Mouse (Mus musculus): ENCODE measurements around the gene Tomm7. TPM values are rescaled to one million over a fixed set of nuclear protein-coding genes. Genes with fewer than 3 reads are reported as not detected.
"Not testable (repeated sequence)": the region's sequence is repeated elsewhere in the genome, so short reads cannot be mapped to it uniquely, and the experiment has no call there.

Tomm7 gene
- polyA plus RNA-seq, 1 experiment from 2014 or later: 97.7 TPM

DNA sequence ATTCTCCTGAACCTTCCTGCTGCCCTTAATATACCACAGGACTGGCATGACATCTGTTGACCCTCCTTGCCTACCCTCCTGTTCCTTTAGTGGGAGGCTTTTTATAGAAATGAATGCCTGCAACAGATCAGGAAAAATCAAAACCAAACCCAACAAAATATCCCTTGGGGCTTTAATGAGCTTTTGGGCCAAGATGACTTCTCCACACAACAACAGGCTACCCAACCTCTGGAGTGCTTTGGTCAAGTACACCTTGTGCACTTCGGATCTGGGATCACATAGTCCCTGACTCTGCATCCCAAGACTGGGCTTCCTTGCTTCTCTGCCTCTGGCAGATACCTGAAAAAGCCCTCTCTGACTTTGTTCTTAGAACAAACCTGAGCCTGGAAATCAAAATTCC lies 12.2 kb upstream of the Tomm7 start:
- peaks cover 6% of the 10 kb centered on the region for H3K4me1 ChIP-seq (replicated peaks; ENCODE audit: control insufficient read depth, insufficient read depth, low read length)
- no peak overlapping the region for H3K9ac ChIP-seq
- H3K27me3 ChIP-seq (ENCODE audit: control insufficient read depth, insufficient read depth, low read length): no peaks in the 10 kb centered on the region
- H3K4me2 ChIP-seq (replicated peaks): no peak overlapping the region
- no peak for ATAC-seq (ENCODE audit: low FRiP score)
- no peak for DNase-seq (ENCODE audit: low spot score)
- H3K4me3 ChIP-seq (replicated peaks; ENCODE audit: low read length): no peak overlapping the region
- H3K27ac ChIP-seq: no peak overlapping the region
- peaks cover 61% of the 10 kb centered on the region for H3K36me3 ChIP-seq (replicated peaks; ENCODE audit: control insufficient read depth, insufficient read depth)
- H3K9me3 ChIP-seq (ENCODE audit: control insufficient read depth, low read length): no peaks in the 10 kb centered on the region
- WGBS: 92% methylated on average over 1 of the region's 1 CpGs

- WGBS: 94% methylated on average over 6 of the region's 6 CpGs
- no peak overlapping the region for H3K9ac ChIP-seq
- no peaks in the 10 kb centered on the region for H3K9me3 ChIP-seq (ENCODE audit: control insufficient read depth, low read length)
- ATAC-seq (ENCODE audit: low FRiP score): no peak
- peaks cover 61% of the 10 kb centered on the region for H3K36me3 ChIP-seq (replicated peaks; ENCODE audit: control insufficient read depth, insufficient read depth)
- no peaks in the 10 kb centered on the region for H3K27me3 ChIP-seq (ENCODE audit: control insufficient read depth, insufficient read depth, low read length)
- H3K4me3 ChIP-seq (replicated peaks; ENCODE audit: low read length): no peak overlapping the region
- DNase-seq (ENCODE audit: low spot score): no peak
- no peak overlapping the region for H3K27ac ChIP-seq
- peaks cover 6% of the 10 kb centered on the region for H3K4me1 ChIP-seq (replicated peaks; ENCODE audit: control insufficient read depth, insufficient read depth, low read length)
- no peak overlapping the region for H3K4me2 ChIP-seq (replicated peaks)
Observed at GRCm38 (mm10) chr5:23855484-23855883, 11.5 kb upstream of the Tomm7 start.

- not testable (repeated sequence) for H3K9ac ChIP-seq; H3K9me3 ChIP-seq (ENCODE audit: control insufficient read depth, low read length); H3K27me3 ChIP-seq (ENCODE audit: control insufficient read depth, insufficient read depth, low read length); H3K4me2 ChIP-seq (replicated peaks); ATAC-seq (ENCODE audit: low FRiP score); H3K4me1 ChIP-seq (replicated peaks; ENCODE audit: control insufficient read depth, insufficient read depth, low read length); H3K4me3 ChIP-seq (replicated peaks; ENCODE audit: low read length); DNase-seq (ENCODE audit: low spot score); H3K27ac ChIP-seq
- H3K36me3 ChIP-seq (replicated peaks; ENCODE audit: control insufficient read depth, insufficient read depth): peaks cover 52% of the 10 kb centered on the region
- WGBS: 96% methylated on average over 1 of the region's 1 CpGs
Observed at GRCm38 (mm10) chr5:23852916-23853315, 9.0 kb upstream of the Tomm7 start.

- H3K36me3 ChIP-seq (replicated peaks; ENCODE audit: control insufficient read depth, insufficient read depth): peaks cover 37% of the 10 kb centered on the region
- not testable (repeated sequence) for ATAC-seq (ENCODE audit: low FRiP score); H3K27me3 ChIP-seq (ENCODE audit: control insufficient read depth, insufficient read depth, low read length); H3K9me3 ChIP-seq (ENCODE audit: control insufficient read depth, low read length); H3K4me1 ChIP-seq (replicated peaks; ENCODE audit: control insufficient read depth, insufficient read depth, low read length); DNase-seq (ENCODE audit: low spot score)
- peak overlapping the region; percentile 65; the same call in 1 of the 2 replicates for H3K27ac ChIP-seq
- H3K4me3 ChIP-seq (replicated peaks; ENCODE audit: low read length): peak overlapping the region; percentile 77
- peak overlapping the region; percentile 91 for H3K4me2 ChIP-seq (replicated peaks)
- peak overlapping the region; percentile 84 for H3K9ac ChIP-seq
- WGBS: 11% methylated on average over 4 of the region's 4 CpGs
Observed at GRCm38 (mm10) chr5:23851160-23851555, 7.2 kb upstream of the Tomm7 start.

- no peaks in the 10 kb centered on the region for H3K9me3 ChIP-seq (ENCODE audit: control insufficient read depth, low read length)
- H3K27me3 ChIP-seq (ENCODE audit: control insufficient read depth, insufficient read depth, low read length): no peaks in the 10 kb centered on the region
- peak overlapping the region; percentile 84 for H3K9ac ChIP-seq
- peak overlapping the region; percentile 65 for H3K27ac ChIP-seq
- peaks cover 31% of the 10 kb centered on the region for H3K36me3 ChIP-seq (replicated peaks; ENCODE audit: control insufficient read depth, insufficient read depth)
- ATAC-seq (ENCODE audit: low FRiP score) (peak; percentile 95), DNase-seq (ENCODE audit: low spot score) (peak; percentile 88)
- peak overlapping the region; percentile 91 for H3K4me2 ChIP-seq (replicated peaks)
- peaks cover 6% of the 10 kb centered on the region for H3K4me1 ChIP-seq (replicated peaks; ENCODE audit: control insufficient read depth, insufficient read depth, low read length)
- H3K4me3 ChIP-seq (replicated peaks; ENCODE audit: low read length): peak overlapping the region; percentile 77
- WGBS: under 1% methylated on average over 60 of the region's 61 CpGs
Observed at GRCm38 (mm10) chr5:23850345-23851159, 6.6 kb upstream of the Tomm7 start.

- Histone ChIP-seq H3K4me1 (replicated peaks; ENCODE audit: control insufficient read depth, insufficient read depth, low read length) (peaks cover 21% of the 10 kb centered on the region), H3K27ac (no peak overlapping the region), H3K9ac (0 out of 2 replicates have a peak overlapping the region, but pooled peaks have one; percentile 74), H3K27me3 (ENCODE audit: control insufficient read depth, insufficient read depth, low read length) (no peaks in the 10 kb centered on the region), H3K9me3 (ENCODE audit: control insufficient read depth, low read length) (no peaks in the 10 kb centered on the region), H3K4me3 (replicated peaks; ENCODE audit: low read length) (no peak overlapping the region), H3K36me3 (replicated peaks; ENCODE audit: control insufficient read depth, insufficient read depth) (peaks cover 7% of the 10 kb centered on the region), H3K4me2 (replicated peaks) (peak overlapping the region; percentile 78; the same call in 1 of the 2 replicates)
- 81% methylated on average over 3 of the region's 3 CpGs for WGBS
- ATAC-seq (ENCODE audit: low FRiP score): no peak
- no peak for DNase-seq (ENCODE audit: low spot score)
Observed at GRCm38 (mm10) chr5:23845141-23845540, 1.2 kb upstream of the Tomm7 start.

- H3K4me2 ChIP-seq (replicated peaks): peak overlapping the region; percentile 78
- no peaks in the 10 kb centered on the region for H3K9me3 ChIP-seq (ENCODE audit: control insufficient read depth, low read length)
- peaks cover 13% of the 10 kb centered on the region for H3K36me3 ChIP-seq (replicated peaks; ENCODE audit: control insufficient read depth, insufficient read depth)
- peak; percentile 43 for DNase-seq (ENCODE audit: low spot score)
- peaks cover 21% of the 10 kb centered on the region for H3K4me1 ChIP-seq (replicated peaks; ENCODE audit: control insufficient read depth, insufficient read depth, low read length)
- peak overlapping the region; percentile 58 for H3K4me3 ChIP-seq (replicated peaks; ENCODE audit: low read length)
- H3K27me3 ChIP-seq (ENCODE audit: control insufficient read depth, insufficient read depth, low read length): no peaks in the 10 kb centered on the region
- H3K27ac ChIP-seq: peak overlapping the region; percentile 79
- H3K9ac ChIP-seq: peak overlapping the region; percentile 74
- 41% methylated on average over 7 of the region's 7 CpGs for WGBS
- ATAC-seq (ENCODE audit: low FRiP score): no peak
Observed at GRCm38 (mm10) chr5:23844531-23844841, 525 bp upstream of the Tomm7 start.

GRCm38 (mm10) chr5:23838158-23838557 lies 5.8 kb downstream of the Tomm7 start:
- WGBS: 95% methylated on average over 7 of the region's 7 CpGs
- ATAC-seq (ENCODE audit: low FRiP score): no peak
- Histone ChIP-seq H3K9me3 (ENCODE audit: control insufficient read depth, low read length) (no peaks in the 10 kb centered on the region), H3K9ac (no peak overlapping the region), H3K4me3 (replicated peaks; ENCODE audit: low read length) (no peak overlapping the region), H3K4me2 (replicated peaks) (no peak overlapping the region), H3K27ac (no peak overlapping the region), H3K36me3 (replicated peaks; ENCODE audit: control insufficient read depth, insufficient read depth) (peaks cover 32% of the 10 kb centered on the region), H3K27me3 (ENCODE audit: control insufficient read depth, insufficient read depth, low read length) (no peaks in the 10 kb centered on the region), H3K4me1 (replicated peaks; ENCODE audit: control insufficient read depth, insufficient read depth, low read length) (peaks cover 11% of the 10 kb centered on the region)
- DNase-seq (ENCODE audit: low spot score): no peak

GRCm38 (mm10) chr5:23835691-23836090 lies 8.3 kb downstream of the Tomm7 start:
- Histone ChIP-seq H3K27me3 (ENCODE audit: control insufficient read depth, insufficient read depth, low read length) (peaks cover 13% of the 10 kb centered on the region; the same call in 1 of the 2 replicates), H3K36me3 (replicated peaks; ENCODE audit: control insufficient read depth, insufficient read depth) (peaks cover 28% of the 10 kb centered on the region)
- not testable (repeated sequence) for ATAC-seq (ENCODE audit: low FRiP score); H3K9me3 ChIP-seq (ENCODE audit: control insufficient read depth, low read length); H3K4me1 ChIP-seq (replicated peaks; ENCODE audit: control insufficient read depth, insufficient read depth, low read length); DNase-seq (ENCODE audit: low spot score); H3K4me3 ChIP-seq (replicated peaks; ENCODE audit: low read length); H3K4me2 ChIP-seq (replicated peaks); H3K27ac ChIP-seq; H3K9ac ChIP-seq
- 70% methylated on average over 1 of the region's 1 CpGs for WGBS

Measured in hindbrain, embryonic 14.5 days (tissue).